Mouse (Mus musculus) liver, adult 2 months (tissue): Measurements from ENCODE around the gene Sdf2l1. TPM values are rescaled to one million over a fixed set of nuclear protein-coding genes. Genes with fewer than 3 reads are reported as not detected.

Source experiments
- DNase-seq: peaks from one replicate; pipeline ENCODE4 v3.0.0-alpha.2; 2011; ENCODE audit warnings: low read depth, low spot score; ENCODE audit errors: extremely low read depth
- H3K27ac ChIP-seq: fragments of 200-500 bp; replicated peaks from 2 replicates; pipeline ENCODE4 v1.5.1; 2012; ENCODE audit warnings: low read depth, mild to moderate bottlenecking, control low read depth, inconsistent platforms, low read length; ENCODE audit not compliant: insufficient read depth
- H3K27me3 ChIP-seq: fragments of 200-500 bp; 2 replicates; pipeline ENCODE4 v1.6.1; 2012; ENCODE audit warnings: mild to moderate bottlenecking, moderate library complexity, low read length, inconsistent platforms; ENCODE audit not compliant: control insufficient read depth, insufficient read depth
- H3K36me3 ChIP-seq: fragments of 200-500 bp; 2 replicates; pipeline ENCODE4 v1.6.1; 2012; ENCODE audit warnings: low read length, inconsistent platforms; ENCODE audit not compliant: control insufficient read depth, insufficient read depth
- H3K4me1 ChIP-seq: fragments of 200-500 bp; 2 replicates; pipeline ENCODE4 v1.6.1; 2011; ENCODE audit warnings: low read length; ENCODE audit not compliant: control insufficient read depth, insufficient read depth
- H3K4me3 ChIP-seq: fragments of 200-500 bp; 2 replicates; pipeline ENCODE4 v1.5.1; 2011; ENCODE audit warnings: low read depth, mild to moderate bottlenecking, control low read depth, low read length, moderate library complexity; ENCODE audit not compliant: insufficient read depth
- H3K79me2 ChIP-seq: fragments of 200-500 bp; 2 replicates; pipeline ENCODE4 v1.6.1; 2012; ENCODE audit warnings: inconsistent platforms, mild to moderate bottlenecking, low read length, moderate library complexity; ENCODE audit not compliant: control insufficient read depth, insufficient read depth
- H3K9ac ChIP-seq: fragments of 200-500 bp; 2 replicates; pipeline ENCODE4 v1.6.1; 2012; ENCODE audit warnings: low read depth, mild to moderate bottlenecking, control low read depth, inconsistent platforms, low read length
- CTCF ChIP-seq: fragments of 200-500 bp; IDR thresholded peaks from 2 replicates; pipeline ENCODE4 v1.5.1; 2011; ENCODE audit warnings: low read depth, low read length, control low read depth
- POLR2A ChIP-seq: fragments of 200-500 bp; IDR thresholded peaks from 2 replicates; pipeline ENCODE4 v1.6.1; 2011; ENCODE audit warnings: low read length, control low read depth; ENCODE audit not compliant: insufficient read depth; ENCODE audit errors: extremely low read depth
- WGBS: fragments of 180-500 bp; shearing (Covaris S2); methylation state at CpG from one replicate; pipeline ENCODE4 v1.1.7; 2018; 5-methylcytosine and 5-hydroxymethylcytosine counted together
- polyA plus RNA-seq: library from polyadenylated mRNA; depleted of rRNA; stranded (reverse); fragments of >200 nt; gene quantifications from 2 replicates; pipeline ENCODE4 v1.2.3, GENCODE M21; 2012; rRNA removed
- total RNA-seq: library from RNA; depleted of rRNA; stranded (reverse); fragments of >200 nt; gene quantifications from 2 replicates; pipeline ENCODE4 v1.2.3, GENCODE M21; 2014; rRNA removed

Sdf2l1 gene
- total and polyA plus RNA-seq, 2 experiments = 50.5 to 70.0 TPM

GRCm38 (mm10) chr16:17088346-17088745, 43.8 kb downstream of the Sdf2l1 start:
- TF ChIP-seq POLR2A (no peak), CTCF (no peak)
- no peak overlapping the region for H3K9ac ChIP-seq
- no peaks in the 10 kb centered on the region for H3K27me3 ChIP-seq
- no peak overlapping the region for H3K27ac ChIP-seq
- H3K36me3 ChIP-seq = peaks cover 32% of the 10 kb centered on the region
- H3K4me3 ChIP-seq = no peak overlapping the region
- 84% methylated on average over 3 of the region's 3 CpGs for WGBS
- no peak for DNase-seq
- no peaks in the 10 kb centered on the region for H3K4me1 ChIP-seq
- no peaks in the 10 kb centered on the region for H3K79me2 ChIP-seq

- Histone ChIP-seq H3K4me3 (no peak overlapping the region), H3K9ac (no peak overlapping the region), H3K27me3 (no peaks in the 10 kb centered on the region), H3K4me1 (no peaks in the 10 kb centered on the region), H3K36me3 (peaks cover 27% of the 10 kb centered on the region), H3K79me2 (no peaks in the 10 kb centered on the region), H3K27ac (no peak overlapping the region)
- DNase-seq = no peak
- 90% methylated on average over 13 of the region's 13 CpGs for WGBS
- TF ChIP-seq POLR2A = no peak
- TF ChIP-seq CTCF = no peak
Measured at GRCm38 (mm10) chr16:17086669-17087193, 45.5 kb downstream of the Sdf2l1 start.

- 89% methylated on average over 3 of the region's 3 CpGs for WGBS
- Histone ChIP-seq H3K4me1 (no peaks in the 10 kb centered on the region), H3K9ac (no peak overlapping the region), H3K4me3 (no peak overlapping the region), H3K79me2 (no peaks in the 10 kb centered on the region), H3K27ac (no peak overlapping the region), H3K27me3 (no peaks in the 10 kb centered on the region), H3K36me3 (peaks cover 24% of the 10 kb centered on the region)
- TF ChIP-seq POLR2A (no peak), CTCF (no peak)
- no peak for DNase-seq
Measured at GRCm38 (mm10) chr16:17086241-17086640, 45.9 kb downstream of the Sdf2l1 start.

- WGBS = 84% methylated on average over 4 of the region's 4 CpGs
- Histone ChIP-seq H3K79me2 (no peaks in the 10 kb centered on the region), H3K4me1 (no peaks in the 10 kb centered on the region), H3K4me3 (no peak overlapping the region), H3K27me3 (no peaks in the 10 kb centered on the region), H3K27ac (no peak overlapping the region), H3K36me3 (peaks cover 24% of the 10 kb centered on the region), H3K9ac (no peak overlapping the region)
- TF ChIP-seq CTCF = no peak
- no peak for TF ChIP-seq POLR2A
- DNase-seq = no peak
Measured at GRCm38 (mm10) chr16:17085636-17086035, 46.5 kb downstream of the Sdf2l1 start.

- H3K27me3 ChIP-seq = no peaks in the 10 kb centered on the region
- no peak overlapping the region for H3K9ac ChIP-seq
- no peak for DNase-seq
- H3K36me3 ChIP-seq = peaks cover 4% of the 10 kb centered on the region
- no peak overlapping the region for H3K27ac ChIP-seq
- no peaks in the 10 kb centered on the region for H3K4me1 ChIP-seq
- TF ChIP-seq CTCF (no peak), POLR2A (no peak)
- WGBS = 81% methylated on average over 6 of the region's 6 CpGs
- no peak overlapping the region for H3K4me3 ChIP-seq
- no peaks in the 10 kb centered on the region for H3K79me2 ChIP-seq
Measured at GRCm38 (mm10) chr16:17082121-17082792, 49.9 kb downstream of the Sdf2l1 start.

Other genes with a start within 250 kb of the Sdf2l1 start
- 12.2 and 15.4 TPM in 2 replicates for gene Ppm1f, start 235.9 kb downstream of the Sdf2l1 start, total RNA-seq
- 11.0 and 11.2 TPM in 2 replicates for gene Ppm1f, start 235.9 kb downstream of the Sdf2l1 start, polyA plus RNA-seq
- 81.4 and 91.2 TPM in 2 replicates for gene Mapk1, start 149.0 kb downstream of the Sdf2l1 start, total RNA-seq
- gene Mapk1, start 149.0 kb downstream of the Sdf2l1 start, polyA plus RNA-seq = 42.8 and 50.1 TPM in 2 replicates
- gene Ypel1, start 62.7 kb downstream of the Sdf2l1 start, total RNA-seq = 0.34 and 0.55 TPM in 2 replicates
- 0.43 and 0.78 TPM in 2 replicates for gene Ypel1, start 62.7 kb downstream of the Sdf2l1 start, polyA plus RNA-seq
- gene Ppil2, start 21.1 kb downstream of the Sdf2l1 start, total RNA-seq = 49.7 and 55.0 TPM in 2 replicates
- 48.0 and 48.4 TPM in 2 replicates for gene Ppil2, start 21.1 kb downstream of the Sdf2l1 start, polyA plus RNA-seq
- not detected in 2 replicates for gene 2610318N02Rik, start 7.2 kb downstream of the Sdf2l1 start, total RNA-seq
- gene 2610318N02Rik, start 7.2 kb downstream of the Sdf2l1 start, polyA plus RNA-seq = 0.33 TPM in 1 of 2 replicates, not detected in the other
- 0.28 and 0.94 TPM in 2 replicates for gene Ydjc, start 12.2 kb upstream of the Sdf2l1 start, total RNA-seq
- 0.22 and 0.48 TPM in 2 replicates for gene Ydjc, start 12.2 kb upstream of the Sdf2l1 start, polyA plus RNA-seq
- 0.07 TPM in 1 of 2 replicates, not detected in the other for gene Ccdc116, start 14.8 kb upstream of the Sdf2l1 start, total RNA-seq
- 0.05 and 0.07 TPM in 2 replicates for gene Ccdc116, start 14.8 kb upstream of the Sdf2l1 start, polyA plus RNA-seq
- gene Ube2l3, start 70.3 kb upstream of the Sdf2l1 start, total RNA-seq = 33.8 and 34.7 TPM in 2 replicates
- 45.7 and 54.0 TPM in 2 replicates for gene Ube2l3, start 70.3 kb upstream of the Sdf2l1 start, polyA plus RNA-seq
- not detected in 2 replicates for gene Rimbp3, start 76.2 kb upstream of the Sdf2l1 start, total RNA-seq
- gene Rimbp3, start 76.2 kb upstream of the Sdf2l1 start, polyA plus RNA-seq = not detected in 2 replicates
- 0.83 and 1.2 TPM in 2 replicates for gene Hic2, start 101.2 kb upstream of the Sdf2l1 start, total RNA-seq
- 0.87 and 1.1 TPM in 2 replicates for gene Hic2, start 101.2 kb upstream of the Sdf2l1 start, polyA plus RNA-seq
- 0.37 and 0.87 TPM in 2 replicates for gene Tmem191c, start 143.7 kb upstream of the Sdf2l1 start, total RNA-seq
- gene Tmem191c, start 143.7 kb upstream of the Sdf2l1 start, polyA plus RNA-seq = 0.97 and 1.4 TPM in 2 replicates
- 636 and 666 TPM in 2 replicates for gene Serpind1, start 199.0 kb upstream of the Sdf2l1 start, total RNA-seq
- 368 and 398 TPM in 2 replicates for gene Serpind1, start 199.0 kb upstream of the Sdf2l1 start, polyA plus RNA-seq